Mouse (Mus musculus) embryo, embryonic 9.5 days (tissue): Measurements from ENCODE around the gene Grin2a.

Experiments
- DNase-seq: peaks from one replicate; pipeline ENCODE4 v3.0.0-alpha.2; 2017; ENCODE audit errors: extremely low spot score

The Grin2a gene

DNA sequence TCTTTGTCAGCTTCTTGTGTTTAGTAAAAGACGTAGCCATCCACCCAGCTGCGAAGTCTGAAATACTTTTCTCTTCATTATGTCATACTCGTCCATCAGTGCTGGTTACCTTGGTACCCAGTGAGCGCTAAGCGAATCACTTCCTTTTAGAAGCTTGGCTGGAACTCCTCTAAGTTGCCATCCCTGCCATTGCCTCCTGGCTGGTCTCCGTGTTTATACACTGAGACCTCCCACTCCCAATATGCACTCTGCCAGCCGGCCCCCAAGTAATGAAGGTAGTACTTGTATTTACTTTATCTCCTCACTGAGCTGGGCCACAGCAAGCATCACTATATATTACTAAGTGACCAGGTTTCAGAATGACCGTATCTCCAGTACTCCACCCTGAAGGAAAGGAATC, 242.8 kb downstream of the Grin2a start:
- no peak for DNase-seq

DNA sequence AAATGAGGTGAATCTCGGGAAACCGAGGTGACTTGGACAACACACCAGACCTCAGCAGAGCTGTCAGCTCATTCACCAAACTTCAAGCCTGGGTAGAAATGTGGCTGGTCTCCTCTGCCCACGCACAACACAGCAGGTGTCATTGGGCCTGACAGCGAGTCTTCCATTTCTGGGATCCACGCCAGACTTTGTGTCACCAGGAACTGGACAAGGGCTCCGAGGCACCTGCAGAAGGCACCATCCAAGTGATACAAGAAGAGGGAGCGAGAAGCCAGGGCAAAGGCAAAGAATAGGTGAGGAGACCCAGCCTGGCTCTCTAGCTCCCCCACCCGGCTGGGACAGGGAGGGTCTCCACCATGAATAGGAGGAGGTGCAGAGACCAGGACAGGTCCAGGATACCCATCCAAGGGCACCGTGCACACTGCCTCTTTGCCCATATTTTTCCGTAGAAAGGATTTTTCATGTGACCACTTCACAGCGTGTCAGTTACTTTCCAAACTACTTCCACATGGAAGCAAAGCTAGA, 244.3 kb downstream of the Grin2a start:
- DNase-seq = no peak

DNA sequence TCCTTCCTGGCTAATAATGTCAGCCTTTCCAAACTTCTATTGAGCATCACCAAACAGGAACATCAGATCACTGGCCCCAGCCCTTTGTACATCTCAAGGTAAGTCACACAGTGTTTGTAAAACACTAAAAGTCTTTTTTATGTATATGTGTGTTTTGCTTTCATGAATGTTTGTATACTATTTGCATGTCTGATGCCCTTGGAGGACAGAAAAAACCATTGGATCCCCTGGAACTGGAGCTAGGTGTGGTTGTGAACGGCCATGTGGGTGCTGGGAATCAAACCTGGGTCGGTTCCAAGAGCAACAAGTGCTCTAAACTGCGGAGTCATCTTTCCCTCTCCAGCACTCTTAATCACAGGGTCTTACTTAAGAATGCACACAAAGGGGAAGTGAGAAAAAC, 245.7 kb downstream of the Grin2a start:
- DNase-seq = no peak

DNA sequence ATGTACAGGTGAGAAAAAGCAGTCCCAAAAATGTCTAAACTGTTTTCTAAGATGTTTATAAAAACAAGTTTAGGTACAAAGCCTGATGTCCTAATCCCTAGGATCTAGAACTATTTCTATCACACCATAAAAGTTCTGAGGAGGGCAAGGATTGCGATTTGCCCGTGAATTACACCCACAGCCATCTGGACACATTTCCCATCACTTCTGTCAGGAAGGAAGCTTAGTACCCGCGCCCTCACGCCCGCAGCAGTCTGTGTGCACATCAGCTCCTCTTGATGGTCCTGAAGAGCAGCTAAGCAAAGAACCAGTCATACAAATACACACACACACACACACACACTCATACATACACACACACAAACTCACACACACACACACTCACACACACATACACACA, 252.9 kb downstream of the Grin2a start:
- no peak for DNase-seq

DNA sequence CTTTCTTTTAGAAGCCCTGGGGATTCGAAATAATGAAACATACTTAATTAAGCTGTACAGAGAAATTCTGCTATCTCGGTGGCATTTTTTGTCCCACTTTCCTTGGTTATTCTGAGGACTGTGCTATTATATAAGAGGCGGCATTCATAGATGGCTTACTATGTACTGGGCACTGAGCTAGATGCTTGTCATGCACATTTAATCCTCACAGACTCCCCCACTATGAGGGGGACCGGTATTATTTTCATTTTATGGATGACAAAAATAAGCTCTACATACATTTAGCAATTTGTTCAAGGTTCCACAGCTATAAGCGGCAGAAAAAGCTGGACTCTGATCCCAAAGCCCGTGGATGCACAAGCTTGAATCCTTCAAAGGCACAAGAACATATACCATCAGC, 256.7 kb downstream of the Grin2a start:
- no peak for DNase-seq

DNA sequence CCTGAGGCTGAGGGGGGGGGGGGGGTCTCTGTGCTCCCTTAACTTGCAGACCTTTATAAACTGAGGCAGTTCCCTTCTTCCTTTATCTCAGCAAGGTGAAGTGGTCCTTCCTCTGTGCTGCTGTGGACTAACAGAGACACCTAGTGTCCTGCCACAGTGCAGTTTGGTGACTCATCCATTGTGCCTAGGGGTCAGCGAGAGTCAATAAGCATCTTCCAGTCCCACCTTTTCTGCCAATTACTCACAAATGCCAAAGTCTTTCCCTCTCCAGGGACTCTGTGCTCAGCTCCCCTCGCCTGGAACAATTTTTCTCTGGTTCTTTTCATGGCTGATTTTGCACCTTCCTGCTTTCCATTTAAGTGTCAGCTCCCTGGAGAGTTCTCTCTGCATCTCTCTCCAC, 258.2 kb downstream of the Grin2a start:
- peak; percentile 10 for DNase-seq

DNA sequence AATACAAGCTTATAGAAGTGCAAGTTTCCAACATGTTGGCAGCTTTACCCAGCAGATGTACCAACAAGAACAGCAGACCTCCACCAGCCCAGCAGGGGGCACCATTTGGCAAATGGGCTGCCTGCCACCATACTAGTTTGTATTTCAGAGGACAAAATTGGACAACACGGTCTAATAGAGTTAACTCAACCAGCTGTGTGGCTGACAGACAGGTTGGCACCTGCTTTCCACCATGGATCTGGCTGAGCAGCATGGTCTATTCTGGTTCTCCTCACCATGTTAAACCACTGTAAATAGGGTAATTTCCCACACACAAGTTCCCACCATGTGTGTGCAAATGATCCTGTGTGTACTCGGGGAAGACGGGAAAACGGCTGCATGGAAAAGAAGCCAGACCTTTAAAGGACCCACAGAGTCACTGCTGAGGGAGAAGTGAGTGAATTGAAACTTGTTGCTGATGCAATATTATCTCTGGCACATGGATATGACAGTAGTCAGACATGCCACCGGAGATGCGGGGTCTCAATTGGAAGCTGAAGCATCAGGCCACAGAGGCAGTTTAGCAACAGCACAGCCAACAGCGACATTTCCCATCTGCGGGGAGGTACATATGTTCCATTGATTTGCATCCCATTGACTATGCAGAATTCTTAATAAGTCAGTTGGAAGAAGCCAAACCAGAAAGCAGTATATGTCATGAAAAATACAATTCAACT, 259.8 kb downstream of the Grin2a start:
- DNase-seq = no peak

DNA sequence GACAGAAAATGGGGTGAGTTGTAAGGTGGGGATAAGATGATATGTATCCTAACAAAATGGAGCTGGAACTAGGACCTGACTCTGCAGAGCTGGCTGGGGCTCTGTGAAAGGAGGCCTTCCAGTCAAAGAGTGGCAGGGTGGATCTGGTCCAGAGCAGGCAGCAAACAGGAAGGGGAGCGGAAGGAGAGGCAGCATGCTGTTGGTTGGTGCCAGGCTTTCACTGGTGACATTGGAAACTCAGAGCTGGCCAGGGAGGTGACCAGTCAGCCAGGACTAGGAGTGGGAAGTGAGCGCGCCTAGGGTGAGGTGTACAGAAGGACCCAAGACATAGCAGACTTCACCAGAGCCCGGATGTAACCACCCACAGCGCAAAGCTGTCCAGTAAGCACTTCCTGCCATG, 267.8 kb downstream of the Grin2a start:
- DNase-seq = no peak

DNA sequence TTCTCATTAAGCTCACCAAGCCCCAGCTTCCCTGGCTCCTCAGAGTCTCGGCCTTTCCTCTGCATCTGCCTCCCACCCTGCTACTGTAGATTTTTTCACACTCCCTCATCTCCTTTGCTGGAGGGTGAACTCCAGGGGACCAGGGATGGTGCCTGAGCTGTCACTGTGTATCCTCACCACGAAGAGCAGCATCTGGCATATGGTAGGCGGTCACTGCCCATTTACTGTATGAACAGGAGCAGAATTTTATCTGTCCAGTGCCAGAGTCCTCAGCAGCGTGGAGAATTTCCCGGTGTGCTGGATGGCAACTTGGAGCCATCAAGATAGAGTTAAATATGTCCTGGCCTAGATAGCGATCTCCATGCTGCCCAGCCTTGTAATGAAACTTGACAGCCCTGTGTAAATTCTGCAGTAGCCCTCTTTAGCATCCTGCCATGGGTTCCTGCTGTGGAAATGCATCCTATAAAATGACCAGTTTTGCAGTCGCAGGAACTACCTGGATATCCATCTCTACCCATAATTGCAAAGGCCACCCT, 269.7 kb downstream of the Grin2a start:
- DNase-seq = no peak

DNA sequence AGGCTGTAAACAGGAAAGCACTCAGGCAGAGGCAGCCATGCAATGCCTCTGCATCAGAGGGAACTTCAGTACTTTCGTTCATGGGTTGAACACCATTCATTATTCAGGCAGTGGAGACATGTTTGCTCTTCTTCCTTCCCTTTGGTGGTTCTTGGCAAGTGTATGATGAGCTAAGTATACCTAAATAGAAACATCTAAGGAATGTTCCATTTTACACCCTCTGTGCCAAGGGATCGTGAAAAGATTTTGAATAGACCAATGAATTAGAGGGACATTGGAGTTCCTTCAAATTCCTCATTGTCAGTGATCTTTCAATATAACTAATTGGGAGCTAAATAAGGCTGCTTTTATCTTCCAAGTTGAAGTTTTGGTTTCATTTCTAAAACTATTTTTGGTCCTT, 284.0 kb downstream of the Grin2a start:
- no peak for DNase-seq

DNA sequence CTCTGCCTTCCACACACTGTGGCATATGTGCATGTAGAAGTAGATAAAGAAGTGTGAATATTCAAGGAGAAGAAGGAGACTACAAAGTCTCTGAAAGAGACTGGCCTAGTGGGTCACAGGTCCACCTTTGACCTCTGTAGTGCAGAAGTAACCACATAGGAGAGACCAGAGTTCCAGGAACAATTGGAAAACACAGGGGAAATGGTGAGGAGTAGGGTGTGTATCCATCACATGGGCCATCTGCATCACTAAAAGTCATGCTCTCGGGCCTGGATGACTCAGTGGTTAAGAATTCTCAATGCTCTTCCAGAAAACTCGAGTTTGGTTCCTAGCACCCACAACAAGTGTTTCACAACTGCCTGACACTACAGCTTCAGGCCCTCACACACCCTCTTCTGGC, 285.4 kb downstream of the Grin2a start:
- no peak for DNase-seq

DNA sequence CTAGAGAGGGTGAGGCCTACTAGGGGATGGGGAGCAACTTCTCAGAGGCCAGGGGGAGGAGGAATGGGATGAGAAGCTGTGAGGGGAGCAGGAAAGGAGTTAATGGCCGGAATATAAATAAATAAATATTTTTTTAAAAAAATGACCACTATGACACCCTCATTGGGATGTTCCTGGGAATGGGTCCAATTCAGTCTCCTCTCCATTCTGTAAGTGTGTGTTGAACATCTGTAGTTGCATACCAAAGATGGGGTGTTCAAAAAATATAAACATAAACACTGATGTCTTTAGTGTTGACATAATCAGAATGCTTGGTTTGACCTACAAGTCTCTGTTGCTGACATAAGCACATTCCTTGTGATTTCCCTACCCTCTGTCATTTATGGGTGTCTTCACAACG, 298.2 kb downstream of the Grin2a start:
- DNase-seq = no peak

DNA sequence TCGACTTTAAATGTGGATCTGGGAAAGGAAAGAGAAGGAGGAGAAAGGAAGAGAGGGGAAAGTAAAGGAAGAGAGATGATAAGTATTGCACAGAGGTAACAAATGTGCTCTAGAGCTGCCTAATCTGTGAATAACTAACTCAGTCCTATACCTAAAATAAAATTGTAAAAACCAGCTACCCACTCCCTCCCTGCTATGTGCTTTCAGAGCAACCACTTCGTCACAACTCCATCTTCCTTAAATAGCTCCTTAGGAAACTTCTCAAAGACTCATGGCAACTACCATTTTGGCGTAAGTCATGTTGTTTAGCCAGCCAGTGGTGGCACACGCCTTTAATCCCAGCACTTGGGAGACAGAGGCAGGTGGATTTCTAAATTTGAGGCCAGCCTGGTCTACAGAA, 301.3 kb downstream of the Grin2a start:
- no peak for DNase-seq

DNA sequence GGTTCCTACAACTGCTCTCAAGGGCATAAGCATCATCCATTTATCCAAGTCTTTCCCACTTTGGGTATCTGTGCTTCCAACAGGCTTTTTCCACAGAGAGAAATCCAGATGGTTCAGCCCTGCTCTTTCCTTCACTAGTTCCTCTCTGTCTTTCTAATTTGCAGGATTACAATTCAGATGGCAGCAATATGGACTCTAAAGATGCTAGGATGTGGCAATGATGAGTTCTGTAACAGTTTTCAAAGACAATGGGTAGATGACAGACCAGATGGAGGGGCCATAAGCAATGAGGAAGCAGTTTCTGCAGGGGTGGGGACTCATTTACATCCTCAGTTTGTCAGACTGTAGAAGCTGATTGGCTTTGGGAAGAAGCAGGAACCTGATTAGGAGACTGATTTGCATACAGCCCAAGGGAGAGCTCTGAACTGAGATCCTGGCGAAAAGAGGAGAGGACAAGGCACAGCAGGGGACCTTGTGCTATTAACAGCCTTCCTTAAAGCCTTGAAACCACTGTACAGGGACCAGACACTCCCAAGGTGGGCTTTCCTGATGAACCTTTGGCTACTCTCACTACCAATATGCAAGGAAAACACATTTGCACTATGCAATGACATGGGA, 306.7 kb downstream of the Grin2a start:
- DNase-seq = no peak

DNA sequence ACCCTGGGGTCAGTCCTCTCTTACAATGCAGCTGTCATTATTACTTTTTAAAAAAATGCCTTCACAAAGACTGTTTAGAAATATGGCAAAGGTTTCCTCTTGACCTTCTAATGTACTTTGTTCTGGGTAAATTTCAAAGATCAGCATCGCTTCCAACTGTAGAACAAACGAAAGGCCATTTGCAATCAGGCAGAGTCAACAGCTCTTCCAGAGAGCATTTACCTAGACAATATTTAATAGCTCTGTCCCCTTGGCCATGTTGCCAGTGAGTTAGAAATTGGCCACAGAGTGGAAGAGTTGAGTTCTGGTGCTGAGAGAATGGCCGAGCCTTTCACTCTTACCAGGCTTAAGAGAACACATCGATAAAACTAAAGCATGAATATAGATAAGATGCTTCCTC, 314.8 kb downstream of the Grin2a start:
- no peak for DNase-seq

DNA sequence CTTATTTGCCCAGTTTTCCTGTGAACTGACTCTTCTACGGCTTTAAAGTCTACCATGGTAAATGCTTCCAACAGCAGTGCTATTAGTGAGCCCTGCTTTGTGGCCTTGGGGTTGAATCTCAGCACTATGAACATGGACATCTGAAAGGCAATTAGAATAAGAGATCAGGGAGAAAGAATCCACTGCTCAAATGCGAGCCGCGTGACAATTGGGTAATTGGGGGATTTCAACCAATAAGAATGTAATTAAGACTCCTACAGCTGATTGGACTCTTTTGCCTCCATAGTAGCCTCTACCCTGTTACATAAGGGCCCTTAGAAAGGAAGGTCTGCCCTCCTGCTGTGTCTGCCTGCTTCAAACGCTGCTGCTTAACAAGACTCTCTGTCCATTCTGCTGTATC, 315.4 kb downstream of the Grin2a start:
- no peak for DNase-seq

DNA sequence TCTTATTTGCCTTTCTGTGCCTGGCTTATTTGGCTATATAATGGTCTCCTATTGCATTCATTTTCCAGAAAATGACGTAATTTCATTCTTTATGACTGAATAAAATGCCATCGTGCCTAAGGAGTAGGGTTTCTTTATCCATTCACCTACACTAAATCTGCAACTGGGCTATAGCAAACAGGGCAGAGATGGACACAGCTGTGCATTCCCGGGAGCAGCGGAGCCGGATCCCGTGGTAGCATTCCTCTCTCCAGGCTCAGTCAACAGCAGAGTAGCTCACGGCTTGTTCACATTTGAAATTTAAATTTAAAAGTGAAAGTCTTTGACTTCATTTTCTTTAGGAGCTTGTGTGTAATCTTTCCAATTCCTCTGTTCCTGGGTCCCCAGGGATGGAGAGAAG, 316.6 kb downstream of the Grin2a start:
- no peak for DNase-seq

DNA sequence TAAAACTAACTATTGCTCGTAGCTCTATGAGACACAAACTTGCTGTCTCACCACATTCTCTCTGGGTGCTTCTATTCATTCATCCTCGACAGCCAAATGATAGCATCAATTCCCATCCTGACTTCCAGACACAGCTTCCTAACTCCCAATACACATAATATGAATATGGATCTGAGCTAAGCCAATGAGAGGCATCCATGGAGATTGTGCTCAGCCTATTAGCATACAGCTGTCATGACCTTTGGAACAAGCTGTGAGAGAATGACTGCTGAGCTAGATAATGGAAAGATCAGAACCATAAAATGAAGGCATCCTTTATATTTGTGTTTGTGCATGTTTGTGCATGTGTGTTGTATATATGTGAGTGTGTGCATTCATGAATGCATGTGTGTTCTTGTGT, 323.0 kb downstream of the Grin2a start:
- no peak for DNase-seq

DNA sequence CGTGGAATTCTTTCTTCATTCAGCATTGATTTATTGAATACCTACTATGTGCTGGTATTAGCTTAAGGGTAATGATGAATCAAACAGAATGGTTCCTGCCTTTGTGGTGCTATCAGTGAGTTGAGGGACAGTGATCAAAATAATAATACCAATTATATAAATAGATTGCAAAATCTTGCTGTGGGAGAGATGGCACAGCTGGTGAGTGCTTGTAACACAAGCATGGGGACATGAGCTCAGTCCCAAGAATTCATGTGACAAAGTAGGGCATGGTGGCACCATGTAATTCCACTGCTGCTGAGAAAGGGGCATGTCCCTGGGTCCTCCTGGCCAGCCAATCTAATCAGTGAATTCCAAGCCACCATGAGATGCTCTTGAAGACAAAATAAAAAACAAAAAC, 324.1 kb downstream of the Grin2a start:
- DNase-seq = no peak

DNA sequence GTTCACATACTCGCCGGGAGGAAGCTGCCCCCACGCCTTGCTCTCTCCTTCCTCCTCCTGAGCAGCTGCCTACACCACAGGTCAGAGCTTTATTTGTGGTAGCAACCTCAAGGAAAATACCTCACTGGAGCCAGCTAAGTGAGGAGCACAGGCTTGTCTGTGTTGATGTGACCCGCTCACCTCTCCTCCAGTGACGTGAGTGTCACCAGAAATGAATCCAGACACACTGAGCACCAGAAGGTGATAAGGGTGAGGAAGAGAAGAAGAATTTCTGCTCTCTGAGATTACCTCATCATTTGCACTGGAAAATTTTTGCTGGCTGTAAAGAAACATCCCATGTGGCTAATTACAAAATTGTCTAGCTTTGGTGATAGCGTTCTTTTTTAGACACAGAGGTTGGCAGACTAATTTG, 324.6 kb downstream of the Grin2a start:
- no peak for DNase-seq

DNA sequence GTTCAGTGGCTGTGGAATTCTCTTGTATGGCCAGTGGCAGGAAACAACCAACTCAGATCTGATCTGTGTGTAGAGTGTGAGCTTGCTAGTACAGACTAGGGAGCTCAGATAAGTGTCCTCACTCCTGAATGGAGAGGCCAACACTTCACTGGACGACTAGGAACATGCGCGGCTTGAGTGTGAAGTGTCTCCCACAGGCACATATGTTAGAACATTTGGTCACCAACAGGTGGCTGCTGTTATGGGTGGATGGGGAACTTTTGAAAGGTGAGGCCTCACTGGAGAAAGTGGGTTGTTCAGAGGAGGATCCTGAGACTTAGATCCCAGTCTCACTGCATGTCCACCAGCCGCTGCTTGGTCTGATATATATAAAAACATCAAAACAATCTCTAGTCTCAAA, 329.5 kb downstream of the Grin2a start:
- no peak for DNase-seq

DNA sequence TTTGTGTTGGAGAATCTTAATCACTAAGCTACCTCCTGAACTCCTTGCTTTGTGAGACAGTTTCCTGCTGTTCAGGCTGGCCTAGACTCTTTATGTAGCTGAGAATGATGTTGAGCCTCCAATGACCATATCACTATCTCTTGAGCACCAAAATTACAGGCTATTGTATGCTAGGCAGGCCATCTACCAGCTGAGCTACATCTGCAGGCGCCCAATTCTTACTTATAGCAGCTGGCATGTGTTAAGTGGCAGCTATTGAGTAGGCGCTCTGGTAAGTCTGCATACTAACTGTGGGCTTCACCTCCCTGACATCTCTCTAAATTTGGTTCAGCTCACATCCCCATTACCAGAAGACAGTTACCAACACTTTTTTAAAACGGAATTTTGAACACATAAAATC, 331.3 kb downstream of the Grin2a start:
- no peak for DNase-seq

DNA sequence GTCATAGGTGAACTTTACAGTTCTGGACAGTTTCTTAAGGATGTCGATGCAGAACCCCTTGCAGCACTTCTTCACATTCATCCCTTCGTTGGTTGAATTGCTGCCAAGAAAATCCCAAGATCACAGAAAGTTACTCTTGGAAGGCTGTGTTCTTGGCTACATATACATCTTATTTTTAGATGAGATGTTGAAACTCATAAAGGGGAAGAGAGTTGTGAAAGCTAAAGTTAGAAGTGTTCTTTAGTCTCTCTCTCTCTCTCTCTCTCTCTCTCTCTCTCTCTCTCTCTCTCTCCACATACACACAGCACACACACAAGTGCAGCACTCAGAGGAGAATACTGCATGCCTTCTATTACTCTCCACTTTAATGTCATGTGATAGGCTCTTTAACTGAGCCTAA, 331.9 kb downstream of the Grin2a start:
- DNase-seq = no peak
